Mouse (Mus musculus): ENCODE measurements at regions not wholly inside any gene's neighbourhood (a gene's known extent, or its start where the extent isn't known, plus 50 kb on each side); places are given as distances from the start of the nearest gene placed in this dataset.

DNA sequence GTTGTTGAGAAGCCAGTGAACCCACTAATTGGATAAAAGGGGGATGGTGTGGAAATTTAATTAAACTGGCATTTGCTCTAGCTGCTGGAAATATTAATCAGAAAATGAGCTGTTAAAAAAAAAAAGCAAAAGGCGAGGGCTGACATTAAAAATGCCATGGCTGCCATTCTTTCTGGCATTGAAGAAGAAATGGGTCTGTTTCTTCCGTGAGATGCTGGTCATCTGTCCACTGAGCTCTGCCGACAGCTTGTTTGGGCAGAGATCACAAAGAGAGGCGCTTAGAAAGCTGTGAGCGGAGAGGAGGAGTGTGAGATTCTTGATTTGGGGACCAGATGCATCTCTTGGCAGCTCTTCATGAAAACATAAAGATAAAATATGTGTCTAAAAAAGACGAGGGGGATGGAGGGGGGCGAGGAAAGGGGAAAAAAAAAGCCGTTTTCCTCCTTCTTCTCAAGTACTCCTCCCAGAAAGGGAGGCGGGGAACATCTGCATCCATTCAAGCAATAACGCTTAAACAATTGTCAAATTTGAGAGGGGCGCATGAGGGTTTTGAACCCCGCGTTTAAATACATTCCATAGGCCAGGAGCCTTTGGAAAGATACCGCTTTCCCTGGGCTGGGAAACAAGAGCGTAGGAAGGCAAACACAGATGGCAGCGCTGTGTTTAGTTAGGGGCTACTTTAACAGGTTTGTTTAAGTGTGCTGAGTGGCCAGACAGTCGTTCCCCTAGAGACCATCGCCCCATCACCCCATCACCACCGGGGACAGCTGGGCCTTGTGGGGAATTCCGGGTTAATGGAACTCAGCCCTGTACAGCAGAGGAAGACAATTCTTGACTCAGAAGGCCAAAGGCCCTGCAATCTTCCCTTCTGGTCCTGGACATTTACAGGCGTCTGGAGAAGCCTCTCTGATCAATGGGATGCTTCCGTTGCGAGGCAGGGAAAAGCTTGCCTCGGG, 109.2 kb upstream of the Slit3 start:
- DNase-seq (ENCODE audit: low read depth, low spot score) = no peak
- Histone ChIP-seq H3K4me1 (ENCODE audit: control insufficient read depth in 1 of 2, insufficient read depth in 2 of 2, low read length in 2 of 2) (no peaks in the 10 kb centered on the region), H3K36me3 (ENCODE audit: control insufficient read depth in 1 of 2, insufficient read depth in 2 of 2, low read length in 2 of 2) (no peaks in the 10 kb centered on the region), H3K4me3 (ENCODE audit: control insufficient read depth in 1 of 2, insufficient read depth in 1 of 2, low read depth in 2 of 2, low read length in 2 of 2) (no peak overlapping the region), H3K9me3 (replicated peaks; ENCODE audit: insufficient read depth, low read length) (no peaks in the 10 kb centered on the region), H3K27me3 (ENCODE audit: control insufficient read depth in 1 of 2, insufficient read depth in 2 of 2, low read length in 2 of 2) (no peaks in the 10 kb centered on the region), H3K27ac (ENCODE audit: control insufficient read depth, low read depth, low read length) (no peak overlapping the region), H3K9ac (ENCODE audit: control insufficient read depth, low read depth, low read length, poor library complexity, severe bottlenecking) (no peak overlapping the region), H3K79me2 (ENCODE audit: control insufficient read depth, insufficient read depth, low read length, poor library complexity) (no peaks in the 10 kb centered on the region)
- no peak for TF ChIP-seq ETS1 (IDR thresholded peaks at IDR 0.05; ENCODE audit: low read depth, low read length)
- TF ChIP-seq SIN3A (IDR thresholded peaks at IDR 0.05; ENCODE audit: low read length) = no peak
- TF ChIP-seq USF2 (IDR thresholded peaks at IDR 0.05; ENCODE audit: borderline replicate concordance in 1 of 2, insufficient read depth in 1 of 2, low read depth in 1 of 2, low read length in 2 of 2) = no peak
- no peak for TF ChIP-seq TAL1 (IDR thresholded peaks at IDR 0.05; ENCODE audit: low read length)
- TF ChIP-seq ELF1 (IDR thresholded peaks at IDR 0.05; ENCODE audit: low read depth, low read length) = no peak

DNA sequence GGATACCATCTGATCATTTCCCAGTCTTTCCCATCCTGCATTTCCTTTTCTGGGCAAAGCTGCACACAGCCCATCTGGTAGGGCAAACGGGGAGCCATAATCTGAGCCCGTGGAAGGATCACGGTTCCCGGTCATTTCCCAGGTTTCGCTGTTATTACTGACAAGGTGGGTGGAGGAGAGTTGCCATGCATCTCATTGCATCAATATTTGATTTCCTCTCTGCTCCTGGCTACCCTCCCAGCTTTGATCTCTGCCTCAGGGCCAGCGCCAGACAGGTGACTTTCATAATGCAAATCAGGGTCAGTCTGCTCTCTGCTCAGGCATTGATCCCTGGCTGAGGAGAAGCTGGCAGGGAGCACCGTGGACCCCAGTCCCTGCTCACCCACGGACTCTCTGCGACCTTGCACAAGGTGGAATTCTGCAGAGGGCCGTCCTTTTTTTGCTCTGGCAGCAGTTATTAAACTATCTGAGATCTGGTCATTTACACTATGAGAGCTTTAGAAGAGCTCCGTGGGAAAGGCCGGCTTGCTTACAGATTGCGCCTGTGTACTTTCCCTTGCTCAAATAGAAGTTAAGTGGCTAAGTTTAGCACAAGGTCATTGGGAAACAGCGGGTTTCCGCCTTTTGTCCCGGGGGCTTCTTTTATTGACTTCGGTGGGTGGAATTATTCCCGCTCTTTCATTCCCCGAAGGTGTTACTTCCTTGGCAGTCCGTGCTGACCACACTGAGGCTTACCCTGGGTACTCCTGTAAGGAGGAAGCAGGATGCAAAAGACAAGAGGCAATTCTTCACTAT, 114.1 kb upstream of the Slit3 start:
- DNase-seq (ENCODE audit: low read depth, low spot score) = no peak
- no peaks in the 10 kb centered on the region for H3K27me3 ChIP-seq (ENCODE audit: control insufficient read depth in 1 of 2, insufficient read depth in 2 of 2, low read length in 2 of 2)

More for the DNA sequence above, 114.1 kb upstream of the Slit3 start:
- no peaks in the 10 kb centered on the region for H3K36me3 ChIP-seq (ENCODE audit: control insufficient read depth in 1 of 2, insufficient read depth in 2 of 2, low read length in 2 of 2)
- no peak overlapping the region for H3K27ac ChIP-seq (ENCODE audit: control insufficient read depth, low read depth, low read length)
- no peaks in the 10 kb centered on the region for H3K4me1 ChIP-seq (ENCODE audit: control insufficient read depth in 1 of 2, insufficient read depth in 2 of 2, low read length in 2 of 2)
- H3K4me3 ChIP-seq (ENCODE audit: control insufficient read depth in 1 of 2, insufficient read depth in 1 of 2, low read depth in 2 of 2, low read length in 2 of 2) = no peak overlapping the region
- TF ChIP-seq ZC3H11A (IDR thresholded peaks at IDR 0.05; ENCODE audit: low read depth, low read length) = no peak
- TF ChIP-seq TCF12 (IDR thresholded peaks at IDR 0.05; ENCODE audit: low read depth, low read length) = no peak
- no peak for TF ChIP-seq NRF1 (IDR thresholded peaks at IDR 0.05; ENCODE audit: insufficient read depth, low read depth, low read length, poor library complexity, severe bottlenecking)
- no peak for TF ChIP-seq CTCF (IDR thresholded peaks at IDR 0.05 in 2 of 3, conservative IDR thresholded peaks at IDR 0.05 in 1 of 3; ENCODE audit: control insufficient read depth in 1 of 3, insufficient read depth in 1 of 3, low read depth in 2 of 3, low read length in 3 of 3, poor library complexity in 1 of 3, severe bottlenecking in 1 of 3)
- no peak for TF ChIP-seq NELFE (IDR thresholded peaks at IDR 0.05; ENCODE audit: low read depth, low read length)
- no peak for TF ChIP-seq MAZ (IDR thresholded peaks at IDR 0.05; ENCODE audit: low read depth, low read length)
- no peak for TF ChIP-seq TBP (IDR thresholded peaks at IDR 0.05; ENCODE audit: low read depth, low read length)
- TF ChIP-seq ZKSCAN1 (IDR thresholded peaks at IDR 0.05; ENCODE audit: low read depth, low read length) = no peak
- TF ChIP-seq MYB (IDR thresholded peaks at IDR 0.05; ENCODE audit: low read depth, low read length) = no peak
- no peak for TF ChIP-seq EP300 (IDR thresholded peaks at IDR 0.05; ENCODE audit: low read depth in 1 of 2, low read length in 2 of 2)
- TF ChIP-seq RAD21 (IDR thresholded peaks at IDR 0.05; ENCODE audit: low read depth, low read length) = no peak
- TF ChIP-seq BHLHE40 (IDR thresholded peaks at IDR 0.05; ENCODE audit: borderline replicate concordance, low read depth, low read length) = no peak
- TF ChIP-seq ETS1 (IDR thresholded peaks at IDR 0.05; ENCODE audit: low read depth, low read length) = no peak
- TF ChIP-seq POLR2A (IDR thresholded peaks at IDR 0.05; ENCODE audit: control insufficient read depth in 1 of 2, insufficient read depth in 1 of 2, low read depth in 1 of 2, low read length in 2 of 2, poor library complexity in 1 of 2) = no peak
- no peak for TF ChIP-seq ELF1 (IDR thresholded peaks at IDR 0.05; ENCODE audit: low read depth, low read length)
- no peak for TF ChIP-seq CHD1 (IDR thresholded peaks at IDR 0.05; ENCODE audit: low read depth, low read length)
- TF ChIP-seq JUND (IDR thresholded peaks at IDR 0.05; ENCODE audit: low read depth, low read length) = no peak
- no peak for TF ChIP-seq RCOR1 (IDR thresholded peaks at IDR 0.05; ENCODE audit: low read depth, low read length)
- TF ChIP-seq GATA1 (IDR thresholded peaks at IDR 0.05; ENCODE audit: low read depth, low read length) = no peak
- no peaks in the 10 kb centered on the region for H3K9me3 ChIP-seq (replicated peaks; ENCODE audit: insufficient read depth, low read length)
- H3K79me2 ChIP-seq (ENCODE audit: control insufficient read depth, insufficient read depth, low read length, poor library complexity) = no peaks in the 10 kb centered on the region
- no peak overlapping the region for H3K9ac ChIP-seq (ENCODE audit: control insufficient read depth, low read depth, low read length, poor library complexity, severe bottlenecking)
